Mouse (Mus musculus): Measurements from ENCODE around the gene Zranb1.

DNA sequence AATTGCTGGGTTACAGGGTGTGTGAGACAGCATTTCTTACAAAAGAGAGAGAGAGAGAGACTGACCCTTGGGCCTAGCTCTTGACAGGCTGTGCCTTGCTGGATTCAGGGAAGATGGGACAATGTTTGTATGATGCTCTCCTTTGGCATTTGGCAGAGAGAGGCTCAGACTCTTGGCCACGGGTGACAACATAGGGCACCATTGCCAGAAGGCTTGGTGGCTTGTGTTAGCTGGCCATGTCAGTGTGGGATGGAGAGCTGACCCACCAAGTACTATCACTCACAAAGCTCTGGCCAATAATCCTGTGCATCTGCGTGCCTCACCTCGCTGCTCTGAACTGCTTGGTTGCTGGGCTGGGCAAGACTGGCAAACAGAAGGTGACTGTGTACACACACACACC, 79.5 kb downstream of the Zranb1 start:
- TF ChIP-seq CTCF (IDR thresholded peaks at IDR 0.05; ENCODE audit: low read depth, low read length) (no peak), POLR2A (IDR thresholded peaks at IDR 0.05; ENCODE audit: borderline replicate concordance, low read depth, low read length) (no peak)
